Mouse (Mus musculus): ENCODE results near the gene Efcab9.

DNA sequence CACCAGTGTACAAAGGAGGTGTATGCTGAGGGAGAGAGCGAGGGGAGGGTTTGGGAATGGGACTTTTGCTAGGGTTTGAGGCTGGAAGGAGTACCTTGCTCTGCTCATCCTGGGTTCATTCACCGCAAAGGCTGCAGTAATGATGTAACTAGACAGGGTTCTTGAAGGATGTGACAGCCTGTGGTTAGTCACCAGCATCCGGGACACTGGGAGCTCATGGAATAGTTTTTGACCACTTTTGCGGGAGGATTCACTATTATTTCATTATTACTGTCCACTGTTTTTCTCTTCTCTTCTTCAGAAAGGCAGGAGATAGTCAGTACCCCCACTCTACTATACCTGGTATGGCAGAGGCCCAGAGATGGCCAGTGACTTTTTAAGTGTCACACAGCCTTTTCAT, 10.3 kb upstream of the Efcab9 start:
- no peak for TF ChIP-seq CTCF (IDR thresholded peaks at IDR 0.05; ENCODE audit: control insufficient read depth, insufficient read depth, low read length)
- TF ChIP-seq POLR2A (IDR thresholded peaks at IDR 0.05; ENCODE audit: borderline replicate concordance, control insufficient read depth, low read depth, low read length), result no peak
